Mouse (Mus musculus): ENCODE results near the gene Zfp266. TPM values are rescaled to one million over a fixed set of nuclear protein-coding genes. Genes with fewer than 3 reads are reported as not detected.
"Not testable (repeated sequence)": the region's sequence is repeated elsewhere in the genome, so short reads cannot be mapped to it uniquely, and the experiment has no call there.

The Zfp266 gene
- polyA plus RNA-seq (2014; fragmentation: Nextera tagmentation; extraction: Ambion mirVana), result 147 and 154 TPM in 2 replicates

DNA sequence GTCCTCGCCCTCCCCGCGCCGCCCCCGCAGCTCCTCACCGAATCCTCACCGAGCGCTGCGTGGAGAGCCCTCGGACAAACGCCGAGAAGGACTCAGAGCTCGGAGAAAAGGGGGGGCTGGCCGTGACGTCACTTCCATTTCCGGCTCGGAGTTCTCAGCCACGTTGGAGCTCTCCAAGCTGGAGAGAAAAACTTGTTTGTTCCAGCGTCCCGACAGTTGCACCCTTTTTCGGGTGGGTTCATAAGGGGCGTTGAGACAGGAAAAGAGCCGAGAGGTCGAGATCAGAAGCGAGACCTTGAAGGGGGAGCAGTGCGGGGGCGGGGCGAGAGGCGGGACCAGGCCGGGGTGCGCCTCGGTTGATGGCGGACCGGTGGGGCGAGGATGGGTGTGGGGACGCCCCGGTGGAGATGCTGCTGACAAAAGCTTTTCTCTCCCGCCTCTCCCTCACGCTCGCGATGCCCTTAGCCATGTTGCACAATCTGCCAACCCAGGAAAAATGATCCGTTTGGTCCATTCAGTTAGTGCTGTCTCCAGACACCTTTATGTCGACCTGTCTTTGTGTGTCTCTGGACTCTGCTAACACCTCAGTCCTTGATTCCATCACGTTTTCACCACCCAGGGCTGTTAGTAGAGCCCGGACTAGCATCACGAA, at the start of gene Zfp266:
Gene Zfp266, minus strand, starts transcription at position 112 of the 652 bp plus-strand sequence.
- no peaks in the 10 kb centered on the region for H3K27me3 ChIP-seq (ENCODE audit: control insufficient read depth, insufficient read depth, low read length)
- H3K9ac ChIP-seq (replicated peaks; ENCODE audit: low read length), result peak within 1 kb of the TSS; percentile 95
- peak within 1 kb of the TSS; percentile 88 for H3K27ac ChIP-seq (replicated peaks; ENCODE audit: low read depth, low read length)
- H3K9me3 ChIP-seq (replicated peaks; ENCODE audit: control insufficient read depth, low read length), result no peaks in the 10 kb centered on the region
- 0% methylated on average over 44 of the region's 46 CpGs for WGBS
- H3K4me3 ChIP-seq (ENCODE audit: low read depth, low read length), result peak within 1 kb of the TSS; percentile 82
- H3K4me1 ChIP-seq (ENCODE audit: control insufficient read depth, insufficient read depth, low read length), result no peaks in the 10 kb centered on the region
- ATAC-seq (replicated peaks; ENCODE audit: insufficient number of reproducible peaks, low FRiP score, low TSS enrichment, low read depth) (peak; percentile 93), DNase-seq (ENCODE audit: low spot score) (peak; percentile 95)
- peak within 1 kb of the TSS; percentile 72 for H3K4me2 ChIP-seq (ENCODE audit: low read depth, low read length)
- no peaks in the 10 kb centered on the region for H3K36me3 ChIP-seq (replicated peaks; ENCODE audit: control insufficient read depth, insufficient read depth, low read depth, low read length)

DNA sequence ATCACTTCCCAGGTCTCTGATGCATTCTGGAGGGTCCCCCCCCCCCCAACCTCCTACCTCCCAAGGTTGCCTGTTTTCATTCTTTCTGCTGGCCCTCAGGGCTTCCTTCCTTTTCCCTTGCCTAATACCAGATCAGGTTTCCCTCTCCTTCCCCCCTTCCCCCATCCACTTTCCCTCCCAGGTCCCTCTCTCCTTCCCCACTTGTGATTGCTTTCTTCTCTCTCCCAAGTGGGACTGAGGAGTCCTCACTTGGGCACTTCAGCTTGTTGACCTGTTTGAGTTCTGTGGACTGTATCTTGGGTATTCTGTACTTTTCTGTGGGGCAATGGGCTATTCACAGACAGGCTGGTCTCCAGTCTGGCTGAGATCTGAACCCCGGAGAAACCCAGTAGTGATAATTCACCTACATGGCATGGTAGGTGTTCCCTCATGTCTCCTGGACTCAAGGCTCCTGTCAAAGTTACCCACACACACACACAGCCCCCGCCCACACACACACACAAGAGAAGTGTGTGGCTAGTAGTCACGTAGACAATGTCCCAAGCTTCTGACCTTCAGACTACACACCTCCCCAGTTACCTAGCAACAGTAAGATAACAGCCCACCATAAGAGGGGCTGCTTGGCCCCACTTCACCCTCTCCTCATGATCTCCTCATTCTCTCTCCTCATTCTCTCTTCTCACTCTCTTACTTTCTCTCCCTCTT, 44.3 kb upstream of the Zfp266 start:
- H3K27me3 ChIP-seq (ENCODE audit: control insufficient read depth, insufficient read depth, low read length); H3K27ac ChIP-seq (replicated peaks; ENCODE audit: low read depth, low read length); H3K4me3 ChIP-seq (ENCODE audit: low read depth, low read length); H3K4me1 ChIP-seq (ENCODE audit: control insufficient read depth, insufficient read depth, low read length); H3K4me2 ChIP-seq (ENCODE audit: low read depth, low read length); H3K9me3 ChIP-seq (replicated peaks; ENCODE audit: control insufficient read depth, low read length); DNase-seq (ENCODE audit: low spot score); ATAC-seq (replicated peaks; ENCODE audit: insufficient number of reproducible peaks, low FRiP score, low TSS enrichment, low read depth); H3K9ac ChIP-seq (replicated peaks; ENCODE audit: low read length); H3K36me3 ChIP-seq (replicated peaks; ENCODE audit: control insufficient read depth, insufficient read depth, low read depth, low read length): not testable (repeated sequence)
- WGBS, result 82% methylated on average over 3 of the region's 3 CpGs

GRCm38 (mm10) chr9:20562177-20562576, 41.0 kb upstream of the Zfp266 start:
- H3K4me1 ChIP-seq (ENCODE audit: control insufficient read depth, insufficient read depth, low read length), result no peaks in the 10 kb centered on the region
- H3K27ac ChIP-seq (replicated peaks; ENCODE audit: low read depth, low read length), result no peak overlapping the region
- WGBS, result 85% methylated on average over 5 of the region's 5 CpGs
- H3K9me3 ChIP-seq (replicated peaks; ENCODE audit: control insufficient read depth, low read length), result no peaks in the 10 kb centered on the region
- no peak overlapping the region for H3K4me3 ChIP-seq (ENCODE audit: low read depth, low read length)
- H3K4me2 ChIP-seq (ENCODE audit: low read depth, low read length), result no peak overlapping the region
- H3K9ac ChIP-seq (replicated peaks; ENCODE audit: low read length), result no peak overlapping the region
- ATAC-seq (replicated peaks; ENCODE audit: insufficient number of reproducible peaks, low FRiP score, low TSS enrichment, low read depth) (no peak), DNase-seq (ENCODE audit: low spot score) (no peak)
- no peaks in the 10 kb centered on the region for H3K36me3 ChIP-seq (replicated peaks; ENCODE audit: control insufficient read depth, insufficient read depth, low read depth, low read length)
- H3K27me3 ChIP-seq (ENCODE audit: control insufficient read depth, insufficient read depth, low read length), result no peaks in the 10 kb centered on the region

GRCm38 (mm10) chr9:20552698-20553097, 31.5 kb upstream of the Zfp266 start:
- H3K27ac ChIP-seq (replicated peaks; ENCODE audit: low read depth, low read length), result no peak overlapping the region
- no peaks in the 10 kb centered on the region for H3K27me3 ChIP-seq (ENCODE audit: control insufficient read depth, insufficient read depth, low read length)
- H3K4me3 ChIP-seq (ENCODE audit: low read depth, low read length), result no peak overlapping the region
- no peaks in the 10 kb centered on the region for H3K36me3 ChIP-seq (replicated peaks; ENCODE audit: control insufficient read depth, insufficient read depth, low read depth, low read length)
- H3K9ac ChIP-seq (replicated peaks; ENCODE audit: low read length), result no peak overlapping the region
- WGBS, result 76% methylated on average over 1 of the region's 1 CpGs
- no peak for ATAC-seq (replicated peaks; ENCODE audit: insufficient number of reproducible peaks, low FRiP score, low TSS enrichment, low read depth)
- no peaks in the 10 kb centered on the region for H3K9me3 ChIP-seq (replicated peaks; ENCODE audit: control insufficient read depth, low read length)
- DNase-seq (ENCODE audit: low spot score), result no peak
- H3K4me1 ChIP-seq (ENCODE audit: control insufficient read depth, insufficient read depth, low read length), result no peaks in the 10 kb centered on the region
- no peak overlapping the region for H3K4me2 ChIP-seq (ENCODE audit: low read depth, low read length)

GRCm38 (mm10) chr9:20551781-20552275, 30.6 kb upstream of the Zfp266 start:
- DNase-seq (ENCODE audit: low spot score) (no peak), ATAC-seq (replicated peaks; ENCODE audit: insufficient number of reproducible peaks, low FRiP score, low TSS enrichment, low read depth) (no peak)
- Histone ChIP-seq H3K4me3 (ENCODE audit: low read depth, low read length) (no peak overlapping the region), H3K4me1 (ENCODE audit: control insufficient read depth, insufficient read depth, low read length) (no peaks in the 10 kb centered on the region), H3K9me3 (replicated peaks; ENCODE audit: control insufficient read depth, low read length) (no peaks in the 10 kb centered on the region), H3K27me3 (ENCODE audit: control insufficient read depth, insufficient read depth, low read length) (no peaks in the 10 kb centered on the region), H3K4me2 (ENCODE audit: low read depth, low read length) (no peak overlapping the region), H3K9ac (replicated peaks; ENCODE audit: low read length) (no peak overlapping the region), H3K36me3 (replicated peaks; ENCODE audit: control insufficient read depth, insufficient read depth, low read depth, low read length) (no peaks in the 10 kb centered on the region), H3K27ac (replicated peaks; ENCODE audit: low read depth, low read length) (no peak overlapping the region)
- WGBS, result 59% methylated on average over 5 of the region's 5 CpGs

- H3K27me3 ChIP-seq (ENCODE audit: control insufficient read depth, insufficient read depth, low read length), result no peaks in the 10 kb centered on the region
- H3K36me3 ChIP-seq (replicated peaks; ENCODE audit: control insufficient read depth, insufficient read depth, low read depth, low read length), result no peaks in the 10 kb centered on the region
- no peaks in the 10 kb centered on the region for H3K9me3 ChIP-seq (replicated peaks; ENCODE audit: control insufficient read depth, low read length)
- peak overlapping the region; percentile 66 for H3K4me2 ChIP-seq (ENCODE audit: low read depth, low read length)
- peak overlapping the region; percentile 38 for H3K4me3 ChIP-seq (ENCODE audit: low read depth, low read length)
- peak overlapping the region; percentile 67 for H3K9ac ChIP-seq (replicated peaks; ENCODE audit: low read length)
- ATAC-seq (replicated peaks; ENCODE audit: insufficient number of reproducible peaks, low FRiP score, low TSS enrichment, low read depth) (no peak), DNase-seq (ENCODE audit: low spot score) (peak; percentile 63)
- H3K4me1 ChIP-seq (ENCODE audit: control insufficient read depth, insufficient read depth, low read length), result no peaks in the 10 kb centered on the region
- H3K27ac ChIP-seq (replicated peaks; ENCODE audit: low read depth, low read length), result peak overlapping the region; percentile 89
- WGBS, result 18% methylated on average over 8 of the region's 8 CpGs
Observed at GRCm38 (mm10) chr9:20545151-20545550, 23.9 kb upstream of the Zfp266 start.

GRCm38 (mm10) chr9:20544070-20544821, 23.0 kb upstream of the Zfp266 start:
- H3K27me3 ChIP-seq (ENCODE audit: control insufficient read depth, insufficient read depth, low read length), result no peaks in the 10 kb centered on the region
- no peaks in the 10 kb centered on the region for H3K4me1 ChIP-seq (ENCODE audit: control insufficient read depth, insufficient read depth, low read length)
- 2% methylated on average over 43 of the region's 43 CpGs for WGBS
- H3K27ac ChIP-seq (replicated peaks; ENCODE audit: low read depth, low read length), result peak overlapping the region; percentile 89
- peak overlapping the region; percentile 67 for H3K9ac ChIP-seq (replicated peaks; ENCODE audit: low read length)
- ATAC-seq (replicated peaks; ENCODE audit: insufficient number of reproducible peaks, low FRiP score, low TSS enrichment, low read depth) (peak; percentile 94), DNase-seq (ENCODE audit: low spot score) (peak; percentile 90)
- H3K36me3 ChIP-seq (replicated peaks; ENCODE audit: control insufficient read depth, insufficient read depth, low read depth, low read length), result no peaks in the 10 kb centered on the region
- no peaks in the 10 kb centered on the region for H3K9me3 ChIP-seq (replicated peaks; ENCODE audit: control insufficient read depth, low read length)
- H3K4me2 ChIP-seq (ENCODE audit: low read depth, low read length), result peak overlapping the region; percentile 66
- H3K4me3 ChIP-seq (ENCODE audit: low read depth, low read length), result peak overlapping the region; percentile 38
